Mouse (Mus musculus): Measurements from ENCODE around the gene Dab2.

Dab2 gene

GRCm38 (mm10) chr15:6398881-6399280 is 99.3 kb downstream of the Dab2 start:
- DNase-seq: no peak

DNA sequence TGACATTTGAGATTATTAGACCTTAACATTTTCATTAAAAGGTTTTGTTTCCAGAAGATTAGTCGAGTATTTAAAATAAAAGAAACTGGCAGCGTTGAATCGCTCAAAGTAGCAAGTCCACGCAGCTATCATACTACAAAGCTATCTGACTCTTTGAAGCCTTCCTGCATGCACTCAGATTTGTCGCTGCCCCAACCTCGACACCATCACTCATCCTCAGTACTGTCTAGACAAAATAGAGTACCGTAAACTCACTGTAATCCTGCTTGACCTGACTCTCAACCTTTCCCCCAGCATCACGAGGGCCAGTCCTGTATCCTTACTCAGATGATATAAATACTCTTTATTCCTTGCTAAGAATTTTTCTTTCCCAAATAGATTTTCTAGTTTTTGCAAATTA is 100.5 kb downstream of the Dab2 start:
- no peak for DNase-seq

- no peak for DNase-seq
Observed at GRCm38 (mm10) chr15:6402433-6402832, 102.8 kb downstream of the Dab2 start.

DNA sequence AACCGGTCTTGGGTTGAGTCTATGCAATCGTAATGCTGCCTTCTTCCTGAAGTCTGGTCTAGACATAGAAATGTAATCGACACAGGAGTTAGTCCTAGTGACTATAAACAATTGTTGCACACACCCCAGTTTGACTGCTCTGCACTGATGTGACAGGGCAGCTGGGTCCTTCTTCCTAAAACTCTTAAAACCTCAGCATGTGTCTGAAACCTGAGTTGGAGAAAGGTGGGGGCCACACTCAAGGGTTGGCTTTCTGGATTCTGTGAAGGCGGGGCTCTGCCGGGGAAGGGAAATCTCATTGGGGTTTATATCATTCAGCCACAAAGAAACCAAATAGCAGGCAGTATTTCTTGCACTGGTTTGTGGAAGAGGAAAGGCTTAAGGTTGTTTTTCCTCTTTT is 104.6 kb downstream of the Dab2 start:
- DNase-seq: no peak

DNA sequence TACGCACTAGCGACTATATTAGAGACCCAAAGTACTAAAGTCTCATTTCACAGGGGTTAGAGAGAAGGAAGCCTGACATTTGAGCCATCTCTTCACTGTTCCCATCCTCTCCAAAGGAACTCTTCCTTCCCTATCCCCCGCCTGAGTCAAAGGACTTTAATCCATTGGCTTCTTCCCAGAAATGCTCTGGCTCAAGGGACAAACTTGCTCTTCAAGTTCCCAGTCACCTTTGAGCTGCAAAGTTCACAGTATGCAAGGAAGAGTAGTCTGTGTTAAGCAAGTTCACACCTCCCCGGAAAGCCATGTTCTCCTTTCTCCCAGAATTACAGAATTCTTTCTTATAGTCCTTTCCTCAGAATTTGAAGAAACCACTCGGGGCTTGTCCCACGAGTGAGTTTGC is 107.2 kb downstream of the Dab2 start:
- DNase-seq: no peak

DNA sequence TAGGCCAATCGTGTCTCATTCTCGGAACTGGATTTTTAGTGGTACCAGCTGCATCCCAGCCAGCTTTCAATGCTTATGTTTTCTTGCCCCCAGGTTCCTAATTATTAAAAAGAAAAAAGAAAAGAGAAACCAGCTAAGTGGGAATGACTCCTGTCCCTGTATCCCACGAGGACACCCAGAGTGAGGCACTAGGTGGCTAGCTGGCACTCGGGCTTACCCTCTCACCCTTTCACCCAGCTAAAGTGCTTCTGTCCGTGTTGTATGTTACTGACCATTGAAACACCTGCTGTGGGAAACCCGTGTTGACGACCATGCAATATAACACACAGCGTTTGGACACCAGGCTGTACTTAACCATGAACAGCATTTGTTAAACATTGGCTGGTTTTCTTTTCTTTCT is 109.4 kb downstream of the Dab2 start:
- DNase-seq: no peak

DNA sequence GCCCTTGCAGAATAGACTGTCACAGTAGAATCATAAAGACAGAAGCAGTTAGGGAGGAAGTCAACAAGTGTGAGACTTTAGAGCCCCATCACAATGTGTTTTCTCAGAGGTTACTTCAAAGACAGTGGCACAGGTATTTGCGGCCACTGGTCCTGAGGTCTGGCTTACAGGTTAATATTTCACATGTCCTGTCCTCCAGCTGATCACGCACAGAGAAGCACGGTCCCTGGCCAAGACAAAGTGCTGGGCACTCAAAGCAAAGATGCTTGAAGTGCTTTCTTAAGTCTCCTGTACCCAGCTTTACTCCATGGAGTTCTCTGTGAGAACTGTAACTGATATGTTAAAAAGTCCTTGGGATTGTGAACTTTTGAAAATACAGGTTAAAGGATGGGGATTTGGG is 110.6 kb downstream of the Dab2 start:
- no peak for DNase-seq

GRCm38 (mm10) chr15:6411334-6411733 is 111.7 kb downstream of the Dab2 start:
- no peak for DNase-seq

DNA sequence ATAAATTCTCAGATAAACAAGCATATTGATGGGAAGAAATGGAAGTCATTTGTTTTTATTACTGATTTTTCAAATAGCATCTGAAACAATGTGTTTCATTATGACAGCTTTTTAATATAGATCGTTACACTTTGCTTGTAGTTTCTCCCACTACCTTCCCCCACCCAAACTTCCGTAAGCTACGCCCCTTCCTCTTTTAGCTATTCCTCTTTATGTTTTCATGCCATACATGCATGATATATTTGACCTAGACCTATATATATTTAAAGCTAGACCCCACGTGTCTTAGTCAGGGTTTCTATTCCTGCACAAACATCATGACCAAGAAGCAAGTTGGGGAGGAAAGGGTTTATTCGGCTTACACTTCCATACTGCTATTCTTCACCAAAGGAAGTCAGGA is 115.7 kb downstream of the Dab2 start:
- no peak for DNase-seq

- DNase-seq: no peak
Observed at GRCm38 (mm10) chr15:6431777-6432176, 132.2 kb downstream of the Dab2 start.

DNA sequence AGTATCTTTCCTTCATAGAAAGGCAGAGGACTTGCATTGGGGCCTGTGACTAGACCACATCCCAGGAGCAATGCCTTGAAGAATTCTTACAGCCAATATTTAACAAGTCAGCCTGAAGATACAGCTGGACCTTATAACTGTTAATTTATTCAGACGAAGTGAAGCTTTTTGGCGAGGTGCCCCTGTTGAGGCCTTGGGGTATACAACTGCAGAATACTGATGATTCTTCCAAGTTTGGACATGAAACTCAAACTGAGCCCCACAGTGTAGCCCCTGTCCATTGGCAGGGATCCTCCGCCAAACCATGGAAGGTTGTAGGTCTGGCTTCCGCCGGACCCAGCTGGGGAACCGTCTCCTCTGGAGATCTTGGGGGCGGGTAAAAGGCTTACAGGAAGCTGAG is 132.8 kb downstream of the Dab2 start:
- no peak for DNase-seq

- DNase-seq: no peak
Observed at GRCm38 (mm10) chr15:6435281-6435680, 135.7 kb downstream of the Dab2 start.

GRCm38 (mm10) chr15:6435773-6436172 is 136.2 kb downstream of the Dab2 start:
- no peak for DNase-seq

GRCm38 (mm10) chr15:6438685-6439084 is 139.1 kb downstream of the Dab2 start:
- no peak for DNase-seq

DNA sequence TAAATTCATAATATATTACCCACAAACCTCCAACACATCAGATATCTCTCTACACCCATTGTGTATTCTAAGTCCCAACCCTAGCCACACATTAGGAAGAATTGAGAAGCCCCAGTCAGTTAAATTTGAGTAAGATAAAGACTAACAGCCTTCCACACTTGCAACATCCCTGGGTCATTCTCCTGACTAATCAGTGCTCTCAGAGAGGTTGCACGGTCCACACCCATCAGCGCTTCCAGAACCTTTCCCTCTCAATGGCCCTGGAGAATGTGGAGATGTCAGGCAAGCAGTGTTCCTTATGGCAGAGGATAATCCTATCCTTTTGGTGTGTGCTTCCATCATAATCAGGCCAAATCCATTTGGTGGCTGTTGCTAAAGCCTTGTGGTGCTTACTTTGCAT is 144.9 kb downstream of the Dab2 start:
- no peak for DNase-seq

- no peak for DNase-seq
Observed at GRCm38 (mm10) chr15:6445135-6445534, 145.5 kb downstream of the Dab2 start, which contains the start of gene C9. Gene C9 (plus strand): TSS chr15:6445327.

DNA sequence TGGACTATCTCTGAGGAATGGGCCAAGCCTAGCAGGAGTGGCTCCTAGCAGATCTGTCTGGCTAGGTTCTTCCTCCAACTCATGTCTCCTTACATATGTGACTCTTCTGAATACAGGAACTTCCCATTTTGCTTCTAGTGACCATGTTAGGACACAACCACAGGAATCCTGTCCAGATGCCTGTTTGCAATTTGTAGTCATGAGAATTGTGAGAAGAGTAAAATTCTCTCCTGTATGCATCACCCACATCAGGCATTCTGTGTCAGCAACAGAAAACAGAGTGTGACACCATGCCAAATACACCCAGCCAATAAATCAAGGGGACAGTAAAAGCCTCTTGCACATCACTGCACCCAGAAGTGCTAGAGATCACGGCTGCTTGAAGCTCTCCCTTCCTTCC is 146.6 kb downstream of the Dab2 start:
- no peak for DNase-seq

GRCm38 (mm10) chr15:6448892-6449291 is 149.3 kb downstream of the Dab2 start:
- no peak for DNase-seq

- DNase-seq: no peak
Observed at GRCm38 (mm10) chr15:6454461-6454860, 154.9 kb downstream of the Dab2 start.

DNA sequence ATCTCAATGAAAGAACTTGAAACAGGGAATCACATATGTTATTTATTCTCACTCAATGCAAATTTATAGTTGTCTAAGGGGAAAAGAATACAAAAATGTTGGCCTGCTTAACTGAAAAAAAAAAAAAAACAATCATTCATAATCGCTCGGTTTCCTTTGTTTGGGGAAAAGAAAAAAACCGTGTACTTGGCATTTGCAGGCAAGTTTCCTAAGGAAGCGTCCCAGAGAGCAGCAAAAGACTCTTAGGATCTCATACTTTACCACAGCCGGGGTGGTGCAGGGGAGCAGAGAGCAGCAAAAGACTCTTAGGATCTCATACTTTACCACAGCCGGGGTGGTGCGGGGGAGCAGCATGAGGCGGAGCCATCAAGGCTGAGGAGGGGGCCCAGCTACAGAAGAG is 161.8 kb downstream of the Dab2 start:
- DNase-seq: no peak

DNA sequence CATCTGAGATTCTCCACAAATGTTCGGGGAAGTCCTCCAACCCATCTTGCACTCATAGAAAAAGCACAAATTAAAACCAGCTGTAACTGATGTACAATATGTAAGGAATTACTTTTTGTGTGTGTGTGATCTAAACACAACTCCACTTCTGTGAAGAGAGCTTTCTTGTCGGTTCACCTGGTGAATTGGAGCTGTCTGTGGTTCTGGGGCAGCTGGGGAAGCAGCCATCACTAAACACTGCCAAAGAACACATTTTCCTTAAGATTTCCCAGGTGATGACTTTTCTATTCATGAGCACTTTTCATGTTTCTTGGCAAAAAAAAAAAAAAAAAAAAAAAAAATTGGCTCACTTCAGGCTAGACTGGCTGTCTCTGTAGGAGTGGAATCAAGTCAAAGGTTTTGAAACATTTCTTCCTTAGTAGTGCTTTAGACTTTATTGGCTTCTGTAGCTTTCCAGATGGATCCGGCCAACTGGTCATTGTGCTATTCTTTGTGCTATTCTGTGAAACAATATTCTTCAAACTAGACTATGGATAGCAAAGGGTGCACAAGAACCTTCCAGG is 163.9 kb downstream of the Dab2 start:
- no peak for DNase-seq

DNA sequence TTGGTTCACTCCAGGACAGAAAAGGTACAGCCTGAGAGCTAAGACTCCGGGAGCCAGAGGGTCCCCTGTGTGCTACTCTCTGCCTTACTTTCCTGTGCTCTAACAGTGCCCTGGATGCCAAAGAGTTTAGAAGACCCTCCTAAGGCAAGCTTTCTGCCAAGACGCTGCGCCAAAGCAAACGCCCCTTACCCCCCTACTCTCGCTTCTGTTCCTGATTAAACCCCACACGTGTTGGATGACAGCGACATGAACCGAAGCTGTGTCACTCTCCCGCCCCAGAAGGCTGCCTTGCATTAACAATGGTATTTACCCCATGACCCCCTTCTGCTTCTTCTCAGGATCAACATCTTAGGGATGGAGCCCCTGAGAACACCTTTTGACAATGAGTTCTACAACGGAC is 167.4 kb downstream of the Dab2 start:
- no peak for DNase-seq

DNA sequence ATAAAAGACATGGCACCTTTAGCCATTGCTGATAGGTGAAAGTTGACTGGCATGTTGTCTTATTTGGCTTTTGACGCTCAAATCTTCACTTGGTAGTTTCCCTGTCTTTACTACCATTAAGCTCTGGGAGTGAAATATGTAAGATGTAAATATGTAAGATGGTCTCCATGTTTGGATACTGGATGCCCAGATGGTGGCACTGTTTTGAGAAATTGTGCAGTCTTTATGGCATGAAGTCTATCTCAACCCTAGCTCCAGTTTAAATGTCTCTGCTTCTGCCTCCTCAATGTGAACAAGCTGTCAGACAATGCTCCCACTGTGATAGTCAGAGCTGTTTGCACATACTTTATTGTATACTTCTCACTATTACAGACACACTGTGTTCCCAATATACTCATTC is 169.3 kb downstream of the Dab2 start:
- no peak for DNase-seq

GRCm38 (mm10) chr15:6469384-6469783 is 169.8 kb downstream of the Dab2 start:
- no peak for DNase-seq

DNA sequence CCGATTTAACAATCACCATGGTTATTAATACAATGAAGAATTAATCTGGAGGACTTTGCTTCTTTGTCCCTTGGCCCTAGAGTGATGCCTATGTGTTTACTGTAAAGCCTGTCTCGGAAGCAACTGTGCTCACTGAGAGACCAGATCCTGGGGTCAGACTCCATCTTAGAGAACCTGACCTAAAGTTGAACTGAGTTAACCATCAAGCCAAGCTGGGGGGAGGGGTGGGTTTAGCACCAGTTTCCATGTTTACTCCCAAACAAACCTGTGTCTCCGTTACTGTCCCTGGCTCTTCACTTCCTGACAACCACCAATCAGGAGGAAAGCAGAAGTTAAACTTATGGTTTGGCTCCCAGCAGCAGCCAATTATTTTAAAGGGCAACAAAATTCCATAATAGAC is 184.0 kb downstream of the Dab2 start:
- DNase-seq: no peak

All from right cerebral cortex, postnatal 14 days (tissue).